Mouse (Mus musculus): ENCODE results near the gene Crybg1. TPM values are rescaled to one million over a fixed set of nuclear protein-coding genes. Genes with fewer than 3 reads are reported as not detected.

The Crybg1 gene
- 0.27 and 0.49 TPM in 2 replicates for polyA plus RNA-seq (2015; fragmentation: Nextera tagmentation; extraction: Ambion mirVana)

GRCm38 (mm10) chr10:44148337-44149317 lies at the start of gene Crybg1:
Gene Crybg1, minus strand, starts transcription at chr10:44148853.

GRCm38 (mm10) chr10:43901578-43902194 lies 247.0 kb downstream of the Crybg1 start, which contains the start of the genes Qrsl1 and Rtn4ip1:
Gene Qrsl1, minus strand, starts transcription at chr10:43901745.
Gene Rtn4ip1, plus strand, starts transcription at chr10:43901807.

Other genes starting within 250 kb of the Crybg1 start
- gene Qrsl1, start 247.1 kb downstream of the Crybg1 start, polyA plus RNA-seq (2015; fragmentation: Nextera tagmentation; extraction: Ambion mirVana), result 14.3 and 16.9 TPM in 2 replicates
- gene Rtn4ip1, start 247.0 kb downstream of the Crybg1 start, polyA plus RNA-seq (2015; fragmentation: Nextera tagmentation; extraction: Ambion mirVana), result 14.9 and 15.9 TPM in 2 replicates
- gene Atg5, start 119.5 kb upstream of the Crybg1 start, polyA plus RNA-seq (2015; fragmentation: Nextera tagmentation; extraction: Ambion mirVana), result 22.7 and 26.8 TPM in 2 replicates